Mouse (Mus musculus): ENCODE results near the gene Chit1. TPM values are rescaled to one million over a fixed set of nuclear protein-coding genes. Genes with fewer than 3 reads are reported as not detected.

Gene Chit1
- polyA plus RNA-seq, 1 experiment from 2014 or later = 0.81 TPM

GRCm38 (mm10) chr1:134073061-134073564, 37.9 kb upstream of the Chit1 start:
- H3K27me3 ChIP-seq = no peaks in the 10 kb centered on the region
- peak overlapping the region; percentile 84 for H3K27ac ChIP-seq (replicated peaks)
- 0 out of 2 replicates have a peak, but pooled peaks cover 13% of the 10 kb centered on the region for H3K36me3 ChIP-seq
- ATAC-seq (ENCODE audit: low read depth) = no peak
- H3K4me1 ChIP-seq (replicated peaks) = peaks cover 84% of the 10 kb centered on the region
- no peak overlapping the region for H3K4me3 ChIP-seq
- no peaks in the 10 kb centered on the region for H3K9me3 ChIP-seq
- 58% methylated on average over 6 of the region's 6 CpGs for WGBS
- no peak overlapping the region for H3K4me2 ChIP-seq
- no peak overlapping the region for H3K9ac ChIP-seq

GRCm38 (mm10) chr1:134073658-134074057, 37.4 kb upstream of the Chit1 start:
- no peak overlapping the region for H3K9ac ChIP-seq
- no peaks in the 10 kb centered on the region for H3K9me3 ChIP-seq
- H3K4me3 ChIP-seq = no peak overlapping the region
- H3K27ac ChIP-seq (replicated peaks) = no peak overlapping the region
- peaks cover 87% of the 10 kb centered on the region for H3K4me1 ChIP-seq (replicated peaks)
- no peaks in the 10 kb centered on the region for H3K27me3 ChIP-seq
- ATAC-seq (ENCODE audit: low read depth) = no peak
- no peak overlapping the region for H3K4me2 ChIP-seq
- H3K36me3 ChIP-seq = 0 out of 2 replicates have a peak, but pooled peaks cover 13% of the 10 kb centered on the region
- WGBS = 69% methylated on average over 1 of the region's 1 CpGs

- 31% methylated on average over 3 of the region's 3 CpGs for WGBS
- ATAC-seq (ENCODE audit: low read depth) = no peak
- Histone ChIP-seq H3K36me3 (0 out of 2 replicates have a peak, but pooled peaks cover 13% of the 10 kb centered on the region), H3K9ac (no peak overlapping the region), H3K4me1 (replicated peaks) (peaks cover 87% of the 10 kb centered on the region), H3K4me2 (no peak overlapping the region; the same call in 1 of the 2 replicates), H3K9me3 (no peaks in the 10 kb centered on the region), H3K27me3 (no peaks in the 10 kb centered on the region), H3K4me3 (no peak overlapping the region; the same call in 1 of the 2 replicates), H3K27ac (replicated peaks) (peak overlapping the region; percentile 85; the same call in 1 of the 2 replicates)
Measured at GRCm38 (mm10) chr1:134074184-134074583, 36.9 kb upstream of the Chit1 start.

GRCm38 (mm10) chr1:134074606-134075005, 36.4 kb upstream of the Chit1 start:
- H3K9ac ChIP-seq = 0 out of 2 replicates have a peak overlapping the region, but pooled peaks have one; percentile 92
- H3K4me2 ChIP-seq = peak overlapping the region; percentile 66
- WGBS = 69% methylated on average over 10 of the region's 10 CpGs
- H3K27ac ChIP-seq (replicated peaks) = peak overlapping the region; percentile 85; the same call in 1 of the 2 replicates
- H3K36me3 ChIP-seq = 0 out of 2 replicates have a peak, but pooled peaks cover 13% of the 10 kb centered on the region
- H3K4me3 ChIP-seq = peak overlapping the region; percentile 78; the same call in 1 of the 2 replicates
- H3K27me3 ChIP-seq = no peaks in the 10 kb centered on the region
- no peak for ATAC-seq (ENCODE audit: low read depth)
- H3K4me1 ChIP-seq (replicated peaks) = peaks cover 90% of the 10 kb centered on the region
- H3K9me3 ChIP-seq = no peaks in the 10 kb centered on the region

GRCm38 (mm10) chr1:134075532-134075931, 35.5 kb upstream of the Chit1 start:
- Histone ChIP-seq H3K27ac (replicated peaks) (peak overlapping the region; percentile 85), H3K36me3 (0 out of 2 replicates have a peak, but pooled peaks cover 13% of the 10 kb centered on the region), H3K27me3 (no peaks in the 10 kb centered on the region), H3K9ac (peak overlapping the region; percentile 92), H3K4me1 (replicated peaks) (peaks cover 90% of the 10 kb centered on the region), H3K4me2 (peak overlapping the region; percentile 66), H3K9me3 (no peaks in the 10 kb centered on the region), H3K4me3 (peak overlapping the region; percentile 78)
- ATAC-seq (ENCODE audit: low read depth) = no peak
- 84% methylated on average over 8 of the region's 8 CpGs for WGBS

- H3K4me2 ChIP-seq = peak overlapping the region; percentile 66
- H3K27ac ChIP-seq (replicated peaks) = peak overlapping the region; percentile 85
- no peaks in the 10 kb centered on the region for H3K27me3 ChIP-seq
- 0 out of 2 replicates have a peak, but pooled peaks cover 13% of the 10 kb centered on the region for H3K36me3 ChIP-seq
- peak overlapping the region; percentile 92 for H3K9ac ChIP-seq
- H3K4me1 ChIP-seq (replicated peaks) = peaks cover 78% of the 10 kb centered on the region
- H3K4me3 ChIP-seq = peak overlapping the region; percentile 78
- no peaks in the 10 kb centered on the region for H3K9me3 ChIP-seq
- ATAC-seq (ENCODE audit: low read depth) = no peak
- 32% methylated on average over 2 of the region's 2 CpGs for WGBS
Measured at GRCm38 (mm10) chr1:134076789-134077188, 34.3 kb upstream of the Chit1 start.

- WGBS = 28% methylated on average over 14 of the region's 14 CpGs
Measured at GRCm38 (mm10) chr1:134077389-134078060, 33.5 kb upstream of the Chit1 start.

GRCm38 (mm10) chr1:134078061-134078795, 32.8 kb upstream of the Chit1 start:
- peak overlapping the region; percentile 92 for H3K9ac ChIP-seq
- no peaks in the 10 kb centered on the region for H3K9me3 ChIP-seq
- peak overlapping the region; percentile 85 for H3K27ac ChIP-seq (replicated peaks)
- H3K4me1 ChIP-seq (replicated peaks) = peaks cover 71% of the 10 kb centered on the region
- 0 out of 2 replicates have a peak, but pooled peaks cover 13% of the 10 kb centered on the region for H3K36me3 ChIP-seq
- ATAC-seq (ENCODE audit: low read depth) = peak; percentile 14; the same call in 1 of the 2 replicates
- no peaks in the 10 kb centered on the region for H3K27me3 ChIP-seq
- WGBS = 6% methylated on average over 19 of the region's 19 CpGs
- H3K4me2 ChIP-seq = peak overlapping the region; percentile 66
- peak overlapping the region; percentile 78 for H3K4me3 ChIP-seq

More at GRCm38 (mm10) chr1:134077389-134078060, 33.5 kb upstream of the Chit1 start:
- Histone ChIP-seq H3K4me1 (replicated peaks) (peaks cover 73% of the 10 kb centered on the region), H3K27ac (replicated peaks) (peak overlapping the region; percentile 85), H3K27me3 (no peaks in the 10 kb centered on the region), H3K4me2 (peak overlapping the region; percentile 66), H3K9me3 (no peaks in the 10 kb centered on the region), H3K4me3 (peak overlapping the region; percentile 78), H3K9ac (peak overlapping the region; percentile 92), H3K36me3 (0 out of 2 replicates have a peak, but pooled peaks cover 13% of the 10 kb centered on the region)
- ATAC-seq (ENCODE audit: low read depth) = no peak

- no peaks in the 10 kb centered on the region for H3K9me3 ChIP-seq
- under 1% methylated on average over 60 of the region's 62 CpGs for WGBS
- H3K4me1 ChIP-seq (replicated peaks) = peaks cover 67% of the 10 kb centered on the region
- no peaks in the 10 kb centered on the region for H3K27me3 ChIP-seq
- peak within 1 kb of the TSS; percentile 92 for H3K9ac ChIP-seq
- H3K36me3 ChIP-seq = 0 out of 2 replicates have a peak, but pooled peaks cover 13% of the 10 kb centered on the region
- H3K4me2 ChIP-seq = peak within 1 kb of the TSS; percentile 66
- H3K4me3 ChIP-seq = peak within 1 kb of the TSS; percentile 78
- peak within 1 kb of the TSS; percentile 91 for H3K27ac ChIP-seq (replicated peaks)
- peak; percentile 95 for ATAC-seq (ENCODE audit: low read depth)
Measured at GRCm38 (mm10) chr1:134078802-134079476, 32.1 kb upstream of the Chit1 start, which contains the start of gene Btg2. Gene Btg2 (minus strand): TSS chr1:134079120.

GRCm38 (mm10) chr1:134079477-134080163, 31.4 kb upstream of the Chit1 start:
- H3K27me3 ChIP-seq = no peaks in the 10 kb centered on the region
- peak; percentile 29; the same call in 1 of the 2 replicates for ATAC-seq (ENCODE audit: low read depth)
- peak overlapping the region; percentile 78 for H3K4me3 ChIP-seq
- peaks cover 61% of the 10 kb centered on the region for H3K4me1 ChIP-seq (replicated peaks)
- H3K4me2 ChIP-seq = peak overlapping the region; percentile 66
- H3K9me3 ChIP-seq = no peaks in the 10 kb centered on the region
- H3K27ac ChIP-seq (replicated peaks) = peak overlapping the region; percentile 91
- H3K9ac ChIP-seq = peak overlapping the region; percentile 92
- H3K36me3 ChIP-seq = 0 out of 2 replicates have a peak, but pooled peaks cover 12% of the 10 kb centered on the region
- 6% methylated on average over 9 of the region's 9 CpGs for WGBS

GRCm38 (mm10) chr1:134080406-134080805, 30.6 kb upstream of the Chit1 start:
- H3K4me3 ChIP-seq = no peak overlapping the region
- no peaks in the 10 kb centered on the region for H3K9me3 ChIP-seq
- no peak overlapping the region for H3K9ac ChIP-seq
- H3K27me3 ChIP-seq = no peaks in the 10 kb centered on the region
- ATAC-seq (ENCODE audit: low read depth) = no peak
- 73% methylated on average over 4 of the region's 4 CpGs for WGBS
- 0 out of 2 replicates have a peak, but pooled peaks cover 8% of the 10 kb centered on the region for H3K36me3 ChIP-seq
- peaks cover 53% of the 10 kb centered on the region for H3K4me1 ChIP-seq (replicated peaks)
- no peak overlapping the region for H3K4me2 ChIP-seq
- H3K27ac ChIP-seq (replicated peaks) = peak overlapping the region; percentile 91

Measured in neural tube, embryonic 13.5 days (tissue).